Mouse (Mus musculus): ENCODE results near the gene Cdc5l.

DNA sequence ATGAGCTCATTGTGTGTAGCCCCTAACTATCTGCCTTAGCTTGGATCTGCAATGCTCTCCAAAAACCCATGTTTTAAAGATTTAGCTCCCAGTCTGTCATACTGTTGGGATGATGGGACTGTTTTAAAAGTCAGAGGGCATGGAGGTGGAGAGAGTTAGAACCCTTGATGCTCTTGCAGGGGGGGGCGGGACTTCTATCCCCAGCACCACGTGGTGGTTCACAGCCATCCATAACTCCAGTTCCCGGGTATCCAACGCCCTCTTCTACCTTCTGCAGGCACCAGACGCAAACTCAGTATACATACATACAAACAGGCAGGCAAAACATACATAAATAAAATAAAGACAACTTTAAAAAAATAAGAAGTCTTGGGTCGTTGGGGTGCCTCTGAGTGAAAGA, 40.1 kb upstream of the Cdc5l start:
- TF ChIP-seq CTCF (IDR thresholded peaks at IDR 0.05; ENCODE audit: low read depth) (no peak), EP300 (optimal IDR thresholded peaks at IDR 0.05) (no peak)
